Mouse (Mus musculus) megakaryocyte, embryonic 14.5 days (primary cell): ENCODE measurements at regions not wholly inside any gene's neighbourhood (a gene's known extent, or its start where the extent isn't known, plus 50 kb on each side); places are given as distances from the start of the nearest gene placed in this dataset.

Experiments
- H3K27me3 ChIP-seq: replicated peaks from 2 replicates; pipeline ENCODE3; 2012; ENCODE audit warnings: inconsistent platforms
- H3K36me3 ChIP-seq: replicated peaks from 2 replicates; pipeline ENCODE3; 2012; ENCODE audit warnings: low read length, inconsistent platforms, mixed read lengths
- H3K4me1 ChIP-seq: 2 replicates; pipeline ENCODE4 v1.6.1; 2012; ENCODE audit warnings: inconsistent platforms
- H3K4me3 ChIP-seq: replicated peaks from 2 replicates; pipeline ENCODE3; 2012; ENCODE audit warnings: moderate library complexity, mild to moderate bottlenecking, inconsistent platforms
- H3K9me3 ChIP-seq: 2 replicates; pipeline ENCODE4 v1.6.1; 2012; ENCODE audit warnings: inconsistent platforms
- FLI1 ChIP-seq: IDR thresholded peaks from 2 replicates; pipeline ENCODE4 v1.6.1; 2012; ENCODE audit warnings: low read length, inconsistent platforms, mixed read lengths
- GATA1 ChIP-seq: IDR thresholded peaks from 3 replicates; pipeline ENCODE4 v1.6.1; 2012; ENCODE audit warnings: mixed read lengths, low read length, inconsistent platforms, borderline replicate concordance

- TF ChIP-seq GATA1 (no peak), FLI1 (no peak)
Observed at GRCm38 (mm10) chr2:115172111-115172510, 409.4 kb upstream of the BC052040 start.

DNA sequence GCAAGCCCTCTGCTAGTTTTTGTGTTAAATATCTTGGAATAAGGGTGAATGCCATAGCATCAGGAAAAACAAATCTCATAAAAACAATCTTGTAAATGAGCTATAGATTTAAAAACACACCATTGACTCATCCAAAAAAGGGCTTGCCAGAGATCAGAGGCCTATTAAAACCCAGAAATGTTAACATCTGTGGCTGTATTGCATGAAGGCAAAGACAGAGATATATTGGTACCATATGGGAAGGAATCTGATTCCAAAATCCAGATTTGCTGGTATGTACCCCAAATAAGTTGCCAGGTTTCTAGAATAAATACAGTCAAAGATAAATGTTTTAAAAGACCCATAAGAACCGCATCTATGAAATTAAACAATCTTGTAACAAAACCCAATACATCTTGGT lies 404.4 kb upstream of the BC052040 start:
- Histone ChIP-seq H3K4me1 (no peaks in the 10 kb centered on the region), H3K27me3 (no peaks in the 10 kb centered on the region)

More at GRCm38 (mm10) chr2:115172111-115172510, 409.4 kb upstream of the BC052040 start:
- H3K9me3 ChIP-seq = no peaks in the 10 kb centered on the region
- H3K36me3 ChIP-seq = no peaks in the 10 kb centered on the region
- no peak overlapping the region for H3K4me3 ChIP-seq
- H3K4me1 ChIP-seq = no peaks in the 10 kb centered on the region
- no peaks in the 10 kb centered on the region for H3K27me3 ChIP-seq

GRCm38 (mm10) chr2:115177896-115178295 lies 403.6 kb upstream of the BC052040 start:
- no peak overlapping the region for H3K4me3 ChIP-seq
- H3K4me1 ChIP-seq = no peaks in the 10 kb centered on the region
- no peak for TF ChIP-seq GATA1
- TF ChIP-seq FLI1 = no peak
- H3K27me3 ChIP-seq = no peaks in the 10 kb centered on the region
- no peaks in the 10 kb centered on the region for H3K36me3 ChIP-seq
- no peaks in the 10 kb centered on the region for H3K9me3 ChIP-seq

More for the DNA sequence above, 404.4 kb upstream of the BC052040 start:
- H3K9me3 ChIP-seq = no peaks in the 10 kb centered on the region
- no peak overlapping the region for H3K4me3 ChIP-seq
- TF ChIP-seq GATA1 (no peak), FLI1 (no peak)
- no peaks in the 10 kb centered on the region for H3K36me3 ChIP-seq

DNA sequence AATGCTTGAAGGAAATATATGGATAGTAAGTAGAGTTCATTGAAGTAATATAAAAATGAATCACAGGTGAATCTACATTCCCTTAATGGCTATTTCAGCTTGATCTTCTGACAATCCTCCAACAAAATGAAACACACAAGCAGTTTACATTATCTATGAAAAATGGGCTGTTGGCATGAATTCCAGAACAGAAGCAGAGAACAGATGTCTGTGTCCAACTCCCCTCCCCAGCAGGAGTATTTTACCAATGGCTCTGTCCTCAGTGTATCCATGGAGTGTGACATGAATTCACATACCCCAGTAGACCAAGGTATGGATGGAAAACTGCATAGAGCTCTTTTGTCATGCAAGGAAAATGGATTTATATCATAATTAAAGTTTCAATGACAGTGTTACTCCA lies 370.3 kb upstream of the BC052040 start:
- Histone ChIP-seq H3K27me3 (no peaks in the 10 kb centered on the region), H3K4me1 (no peaks in the 10 kb centered on the region), H3K4me3 (no peak overlapping the region), H3K36me3 (no peaks in the 10 kb centered on the region), H3K9me3 (peaks cover 10% of the 10 kb centered on the region)
- TF ChIP-seq FLI1 (no peak), GATA1 (no peak)

- Histone ChIP-seq H3K4me1 (no peaks in the 10 kb centered on the region), H3K27me3 (no peaks in the 10 kb centered on the region), H3K36me3 (no peaks in the 10 kb centered on the region), H3K9me3 (peaks cover 8% of the 10 kb centered on the region; the same call in 1 of the 2 replicates), H3K4me3 (no peak overlapping the region)
- TF ChIP-seq FLI1 (no peak), GATA1 (no peak)
Observed at GRCm38 (mm10) chr2:115213181-115213970, 368.1 kb upstream of the BC052040 start.

- H3K27me3 ChIP-seq = no peaks in the 10 kb centered on the region
- H3K4me1 ChIP-seq = no peaks in the 10 kb centered on the region
- H3K9me3 ChIP-seq = peaks cover 7% of the 10 kb centered on the region; the same call in 1 of the 2 replicates
- H3K4me3 ChIP-seq = no peak overlapping the region
- no peak for TF ChIP-seq GATA1
- TF ChIP-seq FLI1 = no peak
- H3K36me3 ChIP-seq = no peaks in the 10 kb centered on the region
Observed at GRCm38 (mm10) chr2:115214292-115214691, 367.2 kb upstream of the BC052040 start.

- TF ChIP-seq GATA1 = no peak
- no peak for TF ChIP-seq FLI1
- no peaks in the 10 kb centered on the region for H3K27me3 ChIP-seq
- peaks cover 15% of the 10 kb centered on the region; the same call in 1 of the 2 replicates for H3K9me3 ChIP-seq
Observed at GRCm38 (mm10) chr2:115230041-115230440, 351.5 kb upstream of the BC052040 start.

DNA sequence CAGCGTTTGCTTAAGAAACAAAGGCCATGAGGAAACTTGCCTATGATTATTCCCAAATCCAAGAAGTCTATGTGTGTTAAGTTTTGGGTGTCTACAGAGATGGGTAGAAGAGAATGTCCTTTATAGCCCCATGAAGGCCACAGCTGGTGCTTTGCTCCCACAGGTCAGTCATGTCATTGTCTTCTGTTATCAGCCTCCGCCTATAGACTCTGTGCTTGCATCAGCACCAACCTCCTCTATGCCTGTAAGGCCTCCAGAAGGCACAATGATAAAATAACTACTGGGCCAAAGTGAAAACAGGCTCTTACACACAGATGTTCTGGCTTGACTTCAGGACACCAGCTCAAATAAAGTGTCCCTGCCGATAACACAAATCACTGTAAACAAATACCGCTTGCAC lies 333.8 kb upstream of the BC052040 start:
- H3K9me3 ChIP-seq = peaks cover 5% of the 10 kb centered on the region; the same call in 1 of the 2 replicates
- TF ChIP-seq GATA1 (no peak), FLI1 (no peak)
- no peaks in the 10 kb centered on the region for H3K27me3 ChIP-seq
- no peaks in the 10 kb centered on the region for H3K4me1 ChIP-seq
- H3K36me3 ChIP-seq = no peaks in the 10 kb centered on the region
- H3K4me3 ChIP-seq = no peak overlapping the region

More at GRCm38 (mm10) chr2:115230041-115230440, 351.5 kb upstream of the BC052040 start:
- no peaks in the 10 kb centered on the region for H3K4me1 ChIP-seq
- H3K4me3 ChIP-seq = no peak overlapping the region
- no peaks in the 10 kb centered on the region for H3K36me3 ChIP-seq

- Histone ChIP-seq H3K27me3 (no peaks in the 10 kb centered on the region), H3K9me3 (peaks cover 9% of the 10 kb centered on the region), H3K4me1 (no peaks in the 10 kb centered on the region), H3K4me3 (no peak overlapping the region), H3K36me3 (no peaks in the 10 kb centered on the region)
- TF ChIP-seq GATA1 = no peak
- no peak for TF ChIP-seq FLI1
Observed at GRCm38 (mm10) chr2:115250019-115250807, 331.3 kb upstream of the BC052040 start.

DNA sequence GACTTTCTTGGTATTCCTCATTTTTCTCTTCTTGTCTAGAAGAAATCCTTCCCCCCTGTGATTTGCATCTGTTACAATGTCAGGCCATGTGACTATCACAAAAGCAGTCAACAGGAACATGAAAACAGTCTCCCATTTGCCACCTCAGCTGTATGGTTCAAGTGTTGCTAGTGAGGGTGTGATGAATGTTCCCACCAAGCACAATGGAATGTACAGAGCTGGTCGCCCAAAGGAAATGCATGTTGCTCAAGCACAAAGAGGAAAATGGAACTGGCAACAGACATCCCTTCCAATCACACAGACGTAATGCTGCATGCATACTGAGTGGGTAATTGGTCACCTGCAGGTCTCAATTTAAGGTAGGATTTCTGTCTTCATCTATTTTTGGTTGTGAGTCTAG lies 324.1 kb upstream of the BC052040 start:
- Histone ChIP-seq H3K4me1 (no peaks in the 10 kb centered on the region), H3K9me3 (peaks cover 10% of the 10 kb centered on the region), H3K36me3 (no peaks in the 10 kb centered on the region), H3K4me3 (no peak overlapping the region), H3K27me3 (no peaks in the 10 kb centered on the region)
- TF ChIP-seq FLI1 (no peak), GATA1 (no peak)
